Mouse (Mus musculus) gastrocnemius, postnatal 25 days (tissue): ENCODE data around the gene Gabbr2. TPM values are rescaled to one million over a fixed set of nuclear protein-coding genes. Genes with fewer than 3 reads are reported as not detected.
A peak's percentile ranks its signal among the peaks of the same experiment; 100 is the strongest.
"Not testable (repeated sequence)": the region's sequence is repeated elsewhere in the genome, so short reads cannot be mapped to it uniquely, and the experiment has no call there.

ENCODE experiments used
- DNase-seq: peaks from one replicate; pipeline ENCODE4 v3.0.0; 2022
- total RNA-seq, 2 experiments: library from RNA; stranded (reverse); gene quantifications; 1 replicate in 1 of 2; 2 replicates in 1 of 2; pipeline ENCODE4 v1.2.3; 2021

Gene Gabbr2
- total RNA-seq, 2 experiments from 2014 or later = 0.05 to 0.26 TPM

- DNase-seq = peak; percentile 92
These were observed 341.5 kb downstream of the Gabbr2 start, which contains the start of gene Tbc1d2 for GRCm38 (mm10) chr4:46650086-46650753. Tbc1d2 (minus strand) TSS chr4:46650209.

GRCm38 (mm10) chr4:46649161-46649560, 342.5 kb downstream of the Gabbr2 start:
- no peak for DNase-seq

GRCm38 (mm10) chr4:46643676-46644112, 348.0 kb downstream of the Gabbr2 start:
- DNase-seq = no peak

GRCm38 (mm10) chr4:46642924-46643675, 348.6 kb downstream of the Gabbr2 start:
- DNase-seq = no peak

GRCm38 (mm10) chr4:46641283-46641682, 350.4 kb downstream of the Gabbr2 start:
- no peak for DNase-seq

- DNase-seq = no peak
These were observed 351.8 kb downstream of the Gabbr2 start for GRCm38 (mm10) chr4:46639866-46640265.

- DNase-seq = not testable (repeated sequence)
These were observed 354.4 kb downstream of the Gabbr2 start for GRCm38 (mm10) chr4:46637250-46637649.

- DNase-seq = no peak
These were observed 355.8 kb downstream of the Gabbr2 start for GRCm38 (mm10) chr4:46635702-46636430.

- no peak for DNase-seq
These were observed 356.8 kb downstream of the Gabbr2 start for GRCm38 (mm10) chr4:46634881-46635280.

- not testable (repeated sequence) for DNase-seq
These were observed 358.1 kb downstream of the Gabbr2 start for GRCm38 (mm10) chr4:46633565-46633964.

GRCm38 (mm10) chr4:46632465-46632864, 359.2 kb downstream of the Gabbr2 start:
- no peak for DNase-seq

GRCm38 (mm10) chr4:46630390-46630789, 361.3 kb downstream of the Gabbr2 start:
- DNase-seq = no peak

- no peak for DNase-seq
These were observed 362.8 kb downstream of the Gabbr2 start for GRCm38 (mm10) chr4:46628873-46629272.

- no peak for DNase-seq
These were observed 363.6 kb downstream of the Gabbr2 start for GRCm38 (mm10) chr4:46628081-46628480.

GRCm38 (mm10) chr4:46625101-46625500, 366.6 kb downstream of the Gabbr2 start:
- DNase-seq = no peak

- no peak for DNase-seq
These were observed 368.7 kb downstream of the Gabbr2 start for GRCm38 (mm10) chr4:46623007-46623406.

GRCm38 (mm10) chr4:46620946-46621345, 370.7 kb downstream of the Gabbr2 start:
- no peak for DNase-seq

GRCm38 (mm10) chr4:46620330-46620729, 371.3 kb downstream of the Gabbr2 start:
- no peak for DNase-seq

- no peak for DNase-seq
These were observed 373.4 kb downstream of the Gabbr2 start for GRCm38 (mm10) chr4:46618196-46618817.

- DNase-seq = no peak
These were observed 374.3 kb downstream of the Gabbr2 start for GRCm38 (mm10) chr4:46617408-46617807.

GRCm38 (mm10) chr4:46614641-46615040, 377.0 kb downstream of the Gabbr2 start:
- DNase-seq = no peak

- DNase-seq = no peak
These were observed 378.1 kb downstream of the Gabbr2 start for GRCm38 (mm10) chr4:46613618-46614017.
